34 mouse cellular contexts compared by ENCODE assay signal in genomic region chr13:73953551-73954130, GRCm38 (mm10). TPM values are rescaled to one million over a fixed set of nuclear protein-coding genes. Genes with fewer than 3 reads are reported as not detected.
"Had no signal": no experiment of that assay in that cellular context is flagged by ENCODE, and none has a peak within 500 bp of the region (broad histone marks: within the 10 kb centered on the region; RNA-seq: fewer than 3 reads in every experiment).

No protein-coding gene starts in this region.

- H3K27me3 ChIP-seq: intestine, embryonic 15.5 days; kidney, embryonic 15.5 days; limb, embryonic 13.5 days; liver, embryonic 12.5 days; liver, embryonic 15.5 days; lung, embryonic 15.5 days; megakaryocyte, embryonic 14.5 days; midbrain, embryonic 13.5 days; neural tube, embryonic 13.5 days had no signal

- H3K27ac ChIP-seq: intestine, embryonic 15.5 days; limb, embryonic 10.5 days; limb, embryonic 13.5 days; liver, embryonic 12.5 days; liver, embryonic 15.5 days; lung, embryonic 15.5 days; midbrain, embryonic 10.5 days; midbrain, embryonic 13.5 days; neural tube, embryonic 13.5 days; stomach, postnatal 0 days had no signal

- H3K9ac ChIP-seq: intestine, embryonic 15.5 days; kidney, embryonic 15.5 days; limb, embryonic 13.5 days; liver, embryonic 12.5 days; liver, embryonic 15.5 days; lung, embryonic 15.5 days; midbrain, embryonic 13.5 days; neural tube, embryonic 13.5 days had no signal

- DNase-seq: kidney, adult 11 months; kidney, adult 8-10 months; kidney, postnatal 10 days; kidney, postnatal 36 days; liver; lung, adult 18-20 months; lung, postnatal 10 days; lung, postnatal 36 days; retina, postnatal 1 day; right cerebral cortex, postnatal 25 days; thymus, postnatal 25 days had no signal

- H3K4me1 ChIP-seq: intestine, embryonic 15.5 days; kidney, embryonic 15.5 days; limb, embryonic 10.5 days; limb, embryonic 13.5 days; liver, embryonic 12.5 days; liver, embryonic 15.5 days; lung, embryonic 15.5 days; midbrain, embryonic 10.5 days; midbrain, embryonic 13.5 days; neural tube, embryonic 13.5 days had no signal

- H3K4me3 ChIP-seq: intestine, embryonic 15.5 days; kidney, embryonic 15.5 days; limb, embryonic 10.5 days; limb, embryonic 13.5 days; liver, embryonic 12.5 days; liver, embryonic 15.5 days; lung, embryonic 15.5 days; megakaryocyte, embryonic 14.5 days; midbrain, embryonic 10.5 days; midbrain, embryonic 13.5 days; myocyte; neural tube, embryonic 13.5 days had no signal

RNA-seq across cellular contexts. Expression of gene Zdhhc11, which starts 10.0 kb away (rescaled TPM):
- total RNA-seq: layer of hippocampus, postnatal 14 days; left cerebral cortex, adult 18-20 months; left cerebral cortex, postnatal 10 days; monocyte, adult 5-6 weeks; neutrophil, adult 5-6 weeks had no signal
- polyA plus RNA-seq: intestine, embryonic 15.5 days; kidney, embryonic 15.5 days; limb, embryonic 10.5 days; limb, embryonic 13.5 days; liver, embryonic 12.5 days; liver, embryonic 15.5 days; lung, embryonic 15.5 days; midbrain, embryonic 10.5 days; midbrain, embryonic 13.5 days; midbrain, embryonic 16.5 days; myocyte; neural tube, embryonic 13.5 days; small intestine, adult 2 months; spleen, adult 2 months; stomach, embryonic 14.5 days; stomach, postnatal 0 days; thymus, postnatal 0 days had no signal

RNA-seq across cellular contexts. Expression of gene Tppp, which starts 55.6 kb away (rescaled TPM):
- polyA plus RNA-seq: myocyte had no signal
